Mouse (Mus musculus): ENCODE data around the gene Ppia.
"Not testable (repeated sequence)": the region's sequence is repeated elsewhere in the genome, so short reads cannot be mapped to it uniquely, and the experiment has no call there.

DNA sequence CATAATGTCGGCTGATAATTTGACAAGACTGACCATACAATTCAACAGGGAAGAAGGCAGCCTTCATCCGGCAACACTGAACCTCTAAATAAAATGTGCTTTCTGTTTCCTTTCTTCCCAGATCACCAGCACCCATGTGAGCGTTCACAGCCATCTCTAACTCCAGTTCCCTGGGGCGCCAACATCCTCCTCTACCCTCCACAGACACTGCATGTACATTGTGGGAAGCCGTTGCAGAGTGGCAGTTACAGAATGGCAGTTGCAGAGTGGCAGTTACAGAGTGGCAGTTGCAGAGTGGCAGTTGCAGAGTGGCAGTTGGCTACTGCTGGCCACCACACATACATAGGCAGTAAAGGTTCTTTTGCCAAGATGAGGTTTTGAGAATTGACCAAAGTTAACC lies 32.9 kb downstream of the Ppia start:
- TF ChIP-seq EP300 (IDR thresholded peaks at IDR 0.05; ENCODE audit: insufficient read depth, low read depth, low read length); CTCF (IDR thresholded peaks at IDR 0.05; ENCODE audit: low read depth, low read length); POLR2A (IDR thresholded peaks at IDR 0.05; ENCODE audit: insufficient read depth, low read length): not testable (repeated sequence)

Measured in ES-Bruce4 (cell line).